ENCODE assay signal across 28 mouse cellular contexts in genomic region chr9:39740741-39741140, GRCm38 (mm10). TPM values are rescaled to one million over a fixed set of nuclear protein-coding genes. Genes with fewer than 3 reads are reported as not detected.
DNase-seq lines count a peak whose midpoint lies in the region; ATAC-seq and TF ChIP-seq lines count a peak whose summit lies in the region.
"Had no signal": no experiment of that assay in that cellular context is flagged by ENCODE, and none has a peak within 500 bp of the region (broad histone marks: within the 10 kb centered on the region; RNA-seq: fewer than 3 reads in every experiment).

No protein-coding gene starts in this region.

- H3K9me3 ChIP-seq in ES-Bruce4 (replicated peaks; ENCODE audit: control insufficient read depth, insufficient read depth, low read length, poor library complexity, severe bottlenecking), result 0 out of 2 replicates have a peak, but pooled peaks cover 6% of the 10 kb centered on the region
- no peaks in the 10 kb centered on the region for H3K9me3 ChIP-seq in ES-E14 (ENCODE audit: control insufficient read depth, insufficient read depth, low read depth, low read length)
- peaks cover 3% of the 10 kb centered on the region; the same call in 1 of the 2 replicates for H3K9me3 ChIP-seq in heart, embryonic 12.5 days (replicated peaks)
- H3K9me3 ChIP-seq: embryonic facial prominence, embryonic 10.5 days; embryonic facial prominence, embryonic 12.5 days; forebrain, embryonic 13.5 days; forebrain, embryonic 15.5 days had no signal

- TF ChIP-seq POLR2A in ES-Bruce4 (IDR thresholded peaks at IDR 0.05; ENCODE audit: insufficient read depth, low read length), result no peak

- H3K4me2 ChIP-seq in heart, embryonic 12.5 days, result no peak overlapping the region
- H3K4me2 ChIP-seq: embryonic facial prominence, embryonic 12.5 days; forebrain, embryonic 13.5 days; forebrain, embryonic 15.5 days had no signal

- TF ChIP-seq EP300 in ES-Bruce4 (IDR thresholded peaks at IDR 0.05; ENCODE audit: insufficient read depth, low read depth, low read length), result no peak

- H3K9ac ChIP-seq in ES-Bruce4 (ENCODE audit: low read depth, poor library complexity, severe bottlenecking), result no peak overlapping the region
- no peak overlapping the region for H3K9ac ChIP-seq in ES-E14 (ENCODE audit: insufficient read depth, low read depth, low read length, poor library complexity, severe bottlenecking)
- H3K9ac ChIP-seq in heart, embryonic 12.5 days, result no peak overlapping the region
- H3K9ac ChIP-seq: embryonic facial prominence, embryonic 12.5 days; forebrain, embryonic 13.5 days; forebrain, embryonic 15.5 days; forebrain, postnatal 0 days had no signal

- H3K36me3 ChIP-seq in ES-Bruce4 (ENCODE audit: control insufficient read depth, insufficient read depth, low read length, poor library complexity, severe bottlenecking) (no peaks in the 10 kb centered on the region), ES-E14 (ENCODE audit: control insufficient read depth, insufficient read depth, low read length, poor library complexity, severe bottlenecking) (no peaks in the 10 kb centered on the region)
- no peaks in the 10 kb centered on the region for H3K36me3 ChIP-seq in heart, embryonic 12.5 days
- H3K36me3 ChIP-seq: embryonic facial prominence, embryonic 10.5 days; embryonic facial prominence, embryonic 12.5 days; forebrain, embryonic 15.5 days had no signal

- peaks cover 2% of the 10 kb centered on the region for H3K4me1 ChIP-seq in ES-Bruce4 (ENCODE audit: control insufficient read depth, insufficient read depth, low read length)
- H3K4me1 ChIP-seq in ES-E14 (ENCODE audit: control insufficient read depth in 2 of 2, insufficient read depth in 2 of 2, low read length in 2 of 2, poor library complexity in 1 of 2), result no peaks in the 10 kb centered on the region
- H3K4me1 ChIP-seq in heart, embryonic 12.5 days (replicated peaks), result no peaks in the 10 kb centered on the region
- H3K4me1 ChIP-seq: embryonic facial prominence, embryonic 10.5 days; embryonic facial prominence, embryonic 12.5 days; forebrain, embryonic 13.5 days; forebrain, embryonic 15.5 days had no signal

- TF ChIP-seq CTCF in ES-Bruce4 (IDR thresholded peaks at IDR 0.05; ENCODE audit: low read depth, low read length), result no peak

- peaks cover 2% of the 10 kb centered on the region; the same call in 1 of the 2 replicates for H3K27me3 ChIP-seq in ES-Bruce4 (ENCODE audit: control insufficient read depth, insufficient read depth, low read length, poor library complexity, severe bottlenecking)
- no peaks in the 10 kb centered on the region for H3K27me3 ChIP-seq in heart, embryonic 12.5 days (replicated peaks)
- H3K27me3 ChIP-seq: CH12.LX; embryonic facial prominence, embryonic 12.5 days; forebrain, embryonic 13.5 days; forebrain, embryonic 15.5 days had no signal

- H3K4me3 ChIP-seq in ES-Bruce4 (ENCODE audit: low read depth, low read length), result no peak overlapping the region
- H3K4me3 ChIP-seq in ES-E14 (ENCODE audit: insufficient read depth in 1 of 2, low read depth in 1 of 2, low read length in 2 of 2, poor library complexity in 1 of 2, severe bottlenecking in 1 of 2), result no peak overlapping the region
- H3K4me3 ChIP-seq in heart, embryonic 12.5 days, result no peak overlapping the region
- H3K4me3 ChIP-seq: embryonic facial prominence, embryonic 10.5 days; embryonic facial prominence, embryonic 12.5 days; forebrain, embryonic 13.5 days; forebrain, embryonic 15.5 days had no signal

- no peak for ATAC-seq in heart, embryonic 12.5 days (ENCODE audit: insufficient number of reproducible peaks, low FRiP score)
- ATAC-seq: activated CD4-positive, CD25-positive, alpha-beta regulatory T cell, adult 4 months; CD4-positive, CD25-positive, alpha-beta regulatory T cell, adult 4 months; forebrain, embryonic 13.5 days; forebrain, embryonic 15.5 days; forebrain, postnatal 0 days had no signal

- H3K27ac ChIP-seq in ES-Bruce4 (ENCODE audit: insufficient read depth, low read length) (peak overlapping the region; percentile 90), ES-E14 (ENCODE audit: insufficient read depth, low read depth, low read length, poor library complexity, severe bottlenecking) (no peak overlapping the region)
- H3K27ac ChIP-seq in heart, embryonic 12.5 days (ENCODE audit: poor library complexity, severe bottlenecking), result no peak overlapping the region
- H3K27ac ChIP-seq: embryonic facial prominence, embryonic 10.5 days; embryonic facial prominence, embryonic 12.5 days; forebrain, embryonic 13.5 days; forebrain, embryonic 15.5 days had no signal

- DNase-seq in ES-E14 (ENCODE audit: low read depth, low spot score) (peak; percentile 40), WW6 (ENCODE audit: low read depth, low spot score) (peak; percentile 33)
- no peak for DNase-seq in layer of hippocampus, adult 9-10 months (ENCODE audit: low spot score)
- DNase-seq in kidney, adult 11 months, result no peak
- DNase-seq: adrenal gland, adult 8-10 months; adrenal gland, postnatal 14 days; adrenal gland, postnatal 36 days; B cell, adult 2 months; cerebellum, adult 11-12 months; cerebellum, adult 2 months; cerebellum, adult 9-10 months; cerebellum, postnatal 10 days; cerebellum, postnatal 25 days; forebrain, postnatal 0 days had no signal

- in situ Hi-C loops in ES-E14 (cut with MboI; ENCODE audit: low sequenced_read_pairs in 2 of 2, unreplicated experiment in 2 of 2), result no loop called here

- 85% methylated on average over 1 of the region's 1 CpGs for WGBS in heart, embryonic 12.5 days

TF ChIP-seq in ES-E14, 5 proteins besides CTCF, POLR2A, EP300 and RAD21:
- TF ChIP-seq ZNF384 (IDR thresholded peaks at IDR 0.05; ENCODE audit: low read depth, low read length) (no peak), MAFK (IDR thresholded peaks at IDR 0.05; ENCODE audit: insufficient read depth, low read depth, low read length) (no peak), ZC3H11A (IDR thresholded peaks at IDR 0.05; ENCODE audit: borderline replicate concordance, low read depth, low read length) (no peak), HCFC1 (IDR thresholded peaks at IDR 0.05; ENCODE audit: borderline replicate concordance, insufficient read depth, low read length) (no peak), CHD2 (IDR thresholded peaks at IDR 0.05; ENCODE audit: low read depth, low read length) (no peak)

RNA-seq across cellular contexts. Expression of gene Olfr967, which starts 5.3 kb away (rescaled TPM):
- not detected in 2 replicates for polyA plus RNA-seq in ES-Bruce4 (2011; ENCODE audit: insufficient read depth, insufficient read length, low read depth, missing spikeins)
- total RNA-seq in ES-E14 (2012; rRNA removed), result not detected in 2 replicates
- polyA plus RNA-seq in heart, embryonic 12.5 days (2016; fragmentation: Nextera tagmentation; extraction: Ambion mirVana), result not detected in 2 replicates
- total RNA-seq: adrenal gland, adult 18-20 months; adrenal gland, adult 8-10 months; adrenal gland, postnatal 14 days; adrenal gland, postnatal 36 days; CH12.LX; forebrain, postnatal 0 days; MEL had no signal
- polyA plus RNA-seq: activated CD4-positive, CD25-positive, alpha-beta regulatory T cell, adult 4 months; CD4-positive, CD25-positive, alpha-beta regulatory T cell, adult 4 months; cerebellum, adult 2 months; cortical plate, adult 2 months; embryonic facial prominence, embryonic 10.5 days; embryonic facial prominence, embryonic 12.5 days; embryonic facial prominence, embryonic 14.5 days; forebrain, embryonic 11.5 days; forebrain, embryonic 13.5 days; forebrain, embryonic 15.5 days; forebrain, postnatal 0 days had no signal

RNA-seq across cellular contexts. Expression of gene Olfr150, which starts 10.0 kb away (rescaled TPM):
- polyA plus RNA-seq in ES-Bruce4 (2011; ENCODE audit: insufficient read depth, insufficient read length, low read depth, missing spikeins), result not detected in 2 replicates
- not detected in 2 replicates for total RNA-seq in ES-E14 (2012; rRNA removed)
- not detected in 2 replicates for polyA plus RNA-seq in heart, embryonic 12.5 days (2016; fragmentation: Nextera tagmentation; extraction: Ambion mirVana)
- total RNA-seq: adrenal gland, adult 18-20 months; adrenal gland, adult 8-10 months; adrenal gland, postnatal 14 days; adrenal gland, postnatal 36 days; CH12.LX; forebrain, postnatal 0 days; MEL had no signal
- polyA plus RNA-seq: activated CD4-positive, CD25-positive, alpha-beta regulatory T cell, adult 4 months; cerebellum, adult 2 months; cortical plate, adult 2 months; embryonic facial prominence, embryonic 10.5 days; embryonic facial prominence, embryonic 12.5 days; embryonic facial prominence, embryonic 14.5 days; forebrain, embryonic 11.5 days; forebrain, embryonic 13.5 days; forebrain, embryonic 15.5 days; forebrain, postnatal 0 days had no signal

RNA-seq across cellular contexts. Expression of gene Olfr965, which starts 29.6 kb away (rescaled TPM):
- not detected in 2 replicates for polyA plus RNA-seq in ES-Bruce4 (2011; ENCODE audit: insufficient read depth, insufficient read length, low read depth, missing spikeins)
- not detected in 2 replicates for total RNA-seq in ES-E14 (2012; rRNA removed)
- not detected in 2 replicates for polyA plus RNA-seq in heart, embryonic 12.5 days (2016; fragmentation: Nextera tagmentation; extraction: Ambion mirVana)
- total RNA-seq: adrenal gland, adult 18-20 months; adrenal gland, adult 8-10 months; adrenal gland, postnatal 14 days; adrenal gland, postnatal 36 days; CH12.LX; forebrain, postnatal 0 days; MEL had no signal
- polyA plus RNA-seq: activated CD4-positive, CD25-positive, alpha-beta regulatory T cell, adult 4 months; CD4-positive, CD25-positive, alpha-beta regulatory T cell, adult 4 months; cerebellum, adult 2 months; cortical plate, adult 2 months; embryonic facial prominence, embryonic 10.5 days; embryonic facial prominence, embryonic 12.5 days; embryonic facial prominence, embryonic 14.5 days; forebrain, embryonic 11.5 days; forebrain, embryonic 13.5 days; forebrain, embryonic 15.5 days; forebrain, postnatal 0 days had no signal

RNA-seq across cellular contexts. Expression of gene Olfr149, which starts 33.8 kb away (rescaled TPM):
- not detected in 2 replicates for polyA plus RNA-seq in ES-Bruce4 (2011; ENCODE audit: insufficient read depth, insufficient read length, low read depth, missing spikeins)
- not detected in 2 replicates for total RNA-seq in ES-E14 (2012; rRNA removed)
- polyA plus RNA-seq in heart, embryonic 12.5 days (2016; fragmentation: Nextera tagmentation; extraction: Ambion mirVana), result not detected in 2 replicates
- total RNA-seq: adrenal gland, adult 18-20 months; adrenal gland, adult 8-10 months; adrenal gland, postnatal 14 days; adrenal gland, postnatal 36 days; CH12.LX; forebrain, postnatal 0 days; MEL had no signal
- polyA plus RNA-seq: CD4-positive, CD25-positive, alpha-beta regulatory T cell, adult 4 months; cerebellum, adult 2 months; cortical plate, adult 2 months; embryonic facial prominence, embryonic 12.5 days; embryonic facial prominence, embryonic 14.5 days; forebrain, embryonic 11.5 days; forebrain, embryonic 13.5 days; forebrain, embryonic 15.5 days; forebrain, postnatal 0 days had no signal

RNA-seq across cellular contexts. Expression of gene Olfr968, which starts 42.3 kb away (rescaled TPM):
- polyA plus RNA-seq in ES-Bruce4 (2011; ENCODE audit: insufficient read depth, insufficient read length, low read depth, missing spikeins), result not detected in 2 replicates
- total RNA-seq in ES-E14 (2012; rRNA removed), result 0.05 TPM in 1 of 2 replicates, not detected in the other
- not detected in 2 replicates for polyA plus RNA-seq in heart, embryonic 12.5 days (2016; fragmentation: Nextera tagmentation; extraction: Ambion mirVana)
- total RNA-seq: adrenal gland, adult 18-20 months; adrenal gland, adult 8-10 months; adrenal gland, postnatal 14 days; adrenal gland, postnatal 36 days; CH12.LX; forebrain, postnatal 0 days; MEL had no signal
- polyA plus RNA-seq: activated CD4-positive, CD25-positive, alpha-beta regulatory T cell, adult 4 months; CD4-positive, CD25-positive, alpha-beta regulatory T cell, adult 4 months; cerebellum, adult 2 months; cortical plate, adult 2 months; embryonic facial prominence, embryonic 10.5 days; embryonic facial prominence, embryonic 12.5 days; embryonic facial prominence, embryonic 14.5 days; forebrain, embryonic 11.5 days; forebrain, embryonic 13.5 days; forebrain, embryonic 15.5 days; forebrain, postnatal 0 days had no signal

Comparison
In these comparisons a context has a peak if more than half of its experiments do, and no peak if none do; other contexts are left out.
1. DNase-seq: peak in ES-E14 (single experiment) and WW6 (single experiment); none in layer of hippocampus, adult 9-10 months (single experiment) and kidney, adult 11 months (single experiment).